Mouse (Mus musculus): ENCODE measurements around the gene Apol10a.
"Not testable (repeated sequence)": the region's sequence is repeated elsewhere in the genome, so short reads cannot be mapped to it uniquely, and the experiment has no call there.

DNA sequence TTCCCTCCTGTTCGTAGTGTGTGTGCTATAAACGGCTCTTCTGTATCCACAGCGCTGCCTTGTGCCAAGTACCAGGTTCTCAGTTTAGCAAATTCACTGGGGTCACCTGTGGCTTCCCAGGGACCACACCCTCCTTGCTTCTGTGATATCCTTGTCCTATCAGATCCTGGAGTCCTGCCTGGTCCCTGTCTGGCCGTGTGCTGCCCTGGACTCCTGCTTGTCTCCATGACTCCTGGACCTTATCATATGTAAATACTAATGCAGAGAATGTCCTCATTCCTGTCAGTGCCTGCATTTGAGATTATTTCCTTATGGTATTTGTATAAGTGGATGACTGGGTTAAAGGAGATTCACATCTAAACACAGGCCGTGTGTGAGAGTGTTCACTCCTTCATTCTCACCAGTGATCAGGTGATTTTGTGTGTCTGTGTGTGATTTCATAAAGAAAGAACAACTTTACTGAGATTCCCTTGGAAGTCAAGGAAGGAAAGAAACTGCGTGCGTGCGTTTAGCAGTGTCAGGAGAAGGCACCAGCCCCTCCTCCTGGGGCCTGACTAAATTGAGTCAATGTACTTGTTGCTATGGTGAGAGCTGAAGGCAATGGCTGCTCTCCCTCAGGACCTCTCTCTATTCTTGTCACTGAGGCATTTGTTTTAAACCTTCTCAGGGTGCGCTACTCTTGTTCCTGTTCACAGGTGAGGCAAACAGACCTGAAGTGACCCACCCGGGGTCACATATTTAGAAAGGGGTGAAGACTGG lies 48.0 kb upstream of the Apol10a start:
- TF ChIP-seq POLR2A, CTCF (IDR thresholded peaks at IDR 0.05; ENCODE audit: insufficient read depth, low read depth, low read length): not testable (repeated sequence)
